Mouse (Mus musculus) liver, postnatal 0 days (tissue): Measurements from ENCODE around the gene Fcamr. TPM values are rescaled to one million over a fixed set of nuclear protein-coding genes. Genes with fewer than 3 reads are reported as not detected.

Source experiments
- ATAC-seq: fragments of 200-750 bp; cut with Nextera tagmentation; 2 replicates; pipeline ENCODE4 v1.8.0; 2017; ENCODE audit warnings: mild to moderate bottlenecking, moderate library complexity
- DNase-seq: peaks from one replicate; pipeline ENCODE4 v3.0.0-alpha.2; 2016
- H3K27ac ChIP-seq: fragments of 300-500 bp; sonication (generic); 2 replicates; pipeline ENCODE4 v1.5.1; 2014; ENCODE audit warnings: antibody characterized with exemption, moderate library complexity, mild to moderate bottlenecking, low read depth
- H3K27me3 ChIP-seq: fragments of 300-500 bp; sonication (generic); 2 replicates; pipeline ENCODE4 v1.6.1; 2014; ENCODE audit warnings: low read length, control low read depth, mixed read lengths; ENCODE audit not compliant: insufficient read depth
- H3K36me3 ChIP-seq: fragments of 300-500 bp; sonication (generic); replicated peaks from 2 replicates; pipeline ENCODE4 v1.6.1; 2014; ENCODE audit warnings: mild to moderate bottlenecking, control low read depth, low read length, moderate library complexity, mixed read lengths; ENCODE audit not compliant: insufficient read depth
- H3K4me1 ChIP-seq: fragments of 300-500 bp; sonication (generic); 2 replicates; pipeline ENCODE4 v1.6.1; 2014; ENCODE audit warnings: antibody characterized with exemption, mild to moderate bottlenecking, control low read depth; ENCODE audit not compliant: insufficient read depth
- H3K4me2 ChIP-seq: fragments of 300-500 bp; sonication (generic); 2 replicates; pipeline ENCODE4 v1.6.1; 2014; ENCODE audit warnings: low read depth, mild to moderate bottlenecking, low read length, moderate library complexity, mixed read lengths
- H3K4me3 ChIP-seq: fragments of 300-500 bp; sonication (generic); 2 replicates; pipeline ENCODE4 v1.5.1; 2014; ENCODE audit warnings: low read depth, low read length
- H3K9ac ChIP-seq: fragments of 300-500 bp; sonication (generic); replicated peaks from 2 replicates; pipeline ENCODE4 v1.6.1; 2014; ENCODE audit warnings: mild to moderate bottlenecking, moderate library complexity
- H3K9me3 ChIP-seq: fragments of 300-500 bp; sonication (generic); 2 replicates; pipeline ENCODE4 v1.6.1; 2016; ENCODE audit warnings: mild to moderate bottlenecking, control low read depth, low read length, mixed read lengths
- CTCF ChIP-seq: sonication (generic); IDR thresholded peaks from 2 replicates; pipeline ENCODE4 v1.5.1; 2016; ENCODE audit warnings: antibody characterized with exemption, low read depth
- EP300 ChIP-seq: IDR thresholded peaks from 2 replicates; pipeline ENCODE4 v1.6.1; 2016; ENCODE audit warnings: antibody characterized with exemption, low read depth, mild to moderate bottlenecking
- WGBS: fragments of 180-500 bp; shearing (Covaris S2); extraction: QIAGEN DNeasy Blood & Tissue Kit; methylation state at CpG from one replicate; pipeline ENCODE4 v1.1.7; 2014; ENCODE audit not compliant: insufficient replicate concordance; 5-methylcytosine and 5-hydroxymethylcytosine counted together
- polyA plus RNA-seq: library from polyadenylated mRNA; unstranded; fragments of >200 nt; fragmentation: Nextera tagmentation; extraction: Ambion mirVana; gene quantifications from 2 replicates; pipeline ENCODE4 v1.2.1, GENCODE M21; 2015

Fcamr gene
- polyA plus RNA-seq, 1 experiment from 2014 or later = not detected

DNA sequence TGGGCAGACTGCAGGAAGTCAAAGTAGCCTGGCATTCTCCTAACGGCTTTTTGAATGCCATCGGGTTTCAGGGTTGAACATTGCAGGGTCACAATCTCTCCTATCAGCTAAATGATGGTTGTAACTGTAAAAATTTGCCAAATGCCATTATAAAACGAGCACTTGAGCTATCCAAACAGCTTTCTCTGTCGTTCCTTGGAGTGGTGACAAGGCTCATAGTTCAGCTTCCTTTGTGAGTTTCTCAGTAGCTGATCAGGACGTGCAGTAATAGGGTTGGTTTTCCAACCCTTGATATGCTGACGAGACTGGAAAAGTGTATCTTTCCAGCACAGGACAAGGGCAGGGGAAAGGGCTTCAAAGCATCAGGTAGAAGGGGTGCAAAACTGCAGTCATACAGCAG is 2.7 kb upstream of the Fcamr start:
- H3K27me3 ChIP-seq = no peaks in the 10 kb centered on the region
- H3K36me3 ChIP-seq = no peaks in the 10 kb centered on the region
- H3K27ac ChIP-seq = no peak overlapping the region
- ATAC-seq = no peak
- no peaks in the 10 kb centered on the region for H3K9me3 ChIP-seq
- no peak for DNase-seq
- WGBS = 48% methylated on average over 6 of the region's 6 CpGs
- TF ChIP-seq EP300 (no peak), CTCF (no peak)
- H3K4me2 ChIP-seq = no peak overlapping the region
- H3K9ac ChIP-seq = no peak overlapping the region
- peaks cover 8% of the 10 kb centered on the region; the same call in 1 of the 2 replicates for H3K4me1 ChIP-seq
- H3K4me3 ChIP-seq = no peak overlapping the region

GRCm38 (mm10) chr1:130798551-130798950 is 2.2 kb upstream of the Fcamr start:
- peaks cover 8% of the 10 kb centered on the region; the same call in 1 of the 2 replicates for H3K4me1 ChIP-seq
- no peak overlapping the region for H3K4me3 ChIP-seq
- no peaks in the 10 kb centered on the region for H3K27me3 ChIP-seq
- WGBS = 37% methylated on average over 3 of the region's 3 CpGs
- no peaks in the 10 kb centered on the region for H3K9me3 ChIP-seq
- no peaks in the 10 kb centered on the region for H3K36me3 ChIP-seq
- no peak overlapping the region for H3K9ac ChIP-seq
- no peak for TF ChIP-seq EP300
- no peak for TF ChIP-seq CTCF
- peak overlapping the region; percentile 29; the same call in 1 of the 2 replicates for H3K27ac ChIP-seq
- H3K4me2 ChIP-seq = no peak overlapping the region
- ATAC-seq (no peak), DNase-seq (no peak)

DNA sequence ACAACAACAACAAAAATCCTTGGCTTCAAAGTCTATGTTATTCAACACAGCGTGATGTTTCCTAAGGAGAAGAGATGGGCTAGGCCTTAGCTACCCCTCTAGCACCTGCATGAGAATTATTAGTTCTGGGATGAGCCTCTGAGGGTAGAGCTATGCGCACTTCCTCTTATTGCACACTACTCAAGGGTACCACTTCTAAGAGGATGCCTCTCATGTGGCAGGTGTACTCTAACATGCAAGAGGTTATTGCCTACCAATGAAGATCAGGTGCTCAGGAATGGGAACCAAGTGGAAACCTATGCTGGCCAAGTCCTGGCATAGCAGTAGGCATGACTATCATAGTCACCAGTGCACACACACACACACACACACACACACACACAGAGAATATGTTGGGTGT is 1.3 kb upstream of the Fcamr start:
- no peak overlapping the region for H3K27ac ChIP-seq
- DNase-seq (no peak), ATAC-seq (no peak)
- no peaks in the 10 kb centered on the region for H3K9me3 ChIP-seq
- no peaks in the 10 kb centered on the region for H3K36me3 ChIP-seq
- no peak overlapping the region for H3K4me2 ChIP-seq
- no peak overlapping the region for H3K9ac ChIP-seq
- H3K4me1 ChIP-seq = peaks cover 8% of the 10 kb centered on the region; the same call in 1 of the 2 replicates
- 81% methylated on average over 2 of the region's 2 CpGs for WGBS
- no peak overlapping the region for H3K4me3 ChIP-seq
- TF ChIP-seq CTCF = no peak
- TF ChIP-seq EP300 = no peak
- no peaks in the 10 kb centered on the region for H3K27me3 ChIP-seq

DNA sequence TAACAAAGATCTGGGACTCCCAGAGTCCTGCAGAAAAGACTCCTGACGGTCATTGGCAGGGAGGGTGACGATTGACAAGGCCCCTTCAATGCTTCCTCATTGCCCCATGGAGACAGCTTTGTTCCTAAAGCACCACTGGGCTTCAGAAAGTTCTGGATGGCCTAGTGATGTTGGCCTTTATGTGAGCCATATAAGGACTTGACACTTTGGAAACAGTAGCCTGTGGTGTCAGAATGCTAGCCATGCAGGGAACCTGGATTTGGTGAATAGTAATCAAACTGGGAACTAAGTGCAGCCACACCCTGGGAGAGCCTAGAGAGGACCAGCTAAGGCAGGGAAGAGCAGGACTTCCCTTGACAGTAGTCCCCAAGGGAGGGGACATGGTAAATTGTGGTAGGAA is 809 bp downstream of the Fcamr start:
- 76% methylated on average over 2 of the region's 2 CpGs for WGBS
- Histone ChIP-seq H3K27me3 (no peaks in the 10 kb centered on the region), H3K9ac (no peak overlapping the region), H3K4me2 (no peak overlapping the region), H3K4me1 (peaks cover 8% of the 10 kb centered on the region; the same call in 1 of the 2 replicates), H3K27ac (no peak overlapping the region), H3K36me3 (no peaks in the 10 kb centered on the region), H3K4me3 (no peak overlapping the region), H3K9me3 (no peaks in the 10 kb centered on the region)
- DNase-seq = no peak
- no peak for ATAC-seq
- TF ChIP-seq CTCF (no peak), EP300 (no peak)

DNA sequence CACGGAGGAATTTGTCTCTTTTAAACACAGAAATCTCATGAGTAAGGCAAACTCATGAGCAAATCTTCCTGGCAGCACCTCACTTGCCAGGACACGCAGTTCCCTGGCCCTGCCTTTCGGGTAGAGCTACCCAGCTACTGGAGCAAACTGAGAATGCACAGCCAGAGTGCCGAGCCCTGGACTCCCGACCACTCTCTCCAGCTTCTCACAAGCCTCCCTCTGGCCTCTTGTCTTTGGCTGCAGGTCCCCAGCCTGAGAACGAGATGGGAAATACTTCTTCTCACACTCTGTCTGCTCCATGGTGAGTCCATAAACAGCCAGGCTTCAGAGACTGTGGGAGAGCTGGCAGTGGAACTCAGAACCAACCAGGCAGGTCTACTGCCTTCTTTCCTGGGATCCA is 2.3 kb downstream of the Fcamr start:
- ATAC-seq (no peak), DNase-seq (no peak)
- no peak overlapping the region for H3K4me3 ChIP-seq
- H3K27me3 ChIP-seq = no peaks in the 10 kb centered on the region
- H3K4me1 ChIP-seq = peaks cover 4% of the 10 kb centered on the region; the same call in 1 of the 2 replicates
- TF ChIP-seq CTCF = no peak
- H3K9me3 ChIP-seq = no peaks in the 10 kb centered on the region
- no peak overlapping the region for H3K27ac ChIP-seq
- H3K9ac ChIP-seq = no peak overlapping the region
- H3K36me3 ChIP-seq = no peaks in the 10 kb centered on the region
- WGBS = 62% methylated on average over 6 of the region's 6 CpGs
- no peak overlapping the region for H3K4me2 ChIP-seq

- WGBS = 70% methylated on average over 6 of the region's 6 CpGs
- Histone ChIP-seq H3K9me3 (no peaks in the 10 kb centered on the region), H3K4me2 (no peak overlapping the region), H3K36me3 (no peaks in the 10 kb centered on the region), H3K4me3 (no peak overlapping the region), H3K27me3 (no peaks in the 10 kb centered on the region), H3K4me1 (no peaks in the 10 kb centered on the region), H3K9ac (no peak overlapping the region), H3K27ac (no peak overlapping the region)
- no peak for DNase-seq
- TF ChIP-seq CTCF (no peak), EP300 (no peak)
- no peak for ATAC-seq
Observed at GRCm38 (mm10) chr1:130804279-130804678, 3.6 kb downstream of the Fcamr start.

DNA sequence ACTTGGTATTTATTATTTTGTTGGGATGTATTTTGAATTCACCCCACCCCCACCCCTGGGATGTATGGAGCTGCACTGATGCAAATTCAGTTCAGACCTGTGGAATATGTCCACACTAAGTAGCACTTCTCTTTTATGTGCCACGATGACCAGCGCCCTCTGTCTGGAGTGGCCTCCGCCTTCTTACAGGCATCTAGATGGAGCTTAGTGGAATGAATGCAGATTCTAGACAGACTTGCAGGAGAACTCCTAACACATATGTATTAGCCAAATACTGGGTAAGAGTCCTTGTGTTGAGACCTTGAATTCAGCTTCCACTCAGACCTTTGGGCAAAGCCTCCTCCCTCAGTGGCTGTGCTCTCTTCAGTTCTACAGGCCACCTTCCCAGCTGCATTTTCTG is 10.2 kb downstream of the Fcamr start:
- Histone ChIP-seq H3K4me2 (no peak overlapping the region), H3K4me3 (no peak overlapping the region), H3K36me3 (no peaks in the 10 kb centered on the region), H3K9ac (no peak overlapping the region), H3K4me1 (no peaks in the 10 kb centered on the region), H3K27ac (no peak overlapping the region), H3K27me3 (no peaks in the 10 kb centered on the region), H3K9me3 (no peaks in the 10 kb centered on the region)
- no peak for TF ChIP-seq EP300
- no peak for TF ChIP-seq CTCF
- no peak for DNase-seq
- WGBS = 77% methylated on average over 3 of the region's 3 CpGs
- no peak for ATAC-seq
